Mouse (Mus musculus): ENCODE measurements around the gene Mrps27.

The Mrps27 gene

GRCm38 (mm10) chr13:99351596-99351995, 7.0 kb downstream of the Mrps27 start:
- no peak for DNase-seq (ENCODE audit: low spot score in 2 of 2)

GRCm38 (mm10) chr13:99352758-99353489, 8.3 kb downstream of the Mrps27 start:
- peak; percentile 92 to 94 for DNase-seq (ENCODE audit: low spot score in 2 of 2)

- no peak for DNase-seq (ENCODE audit: low spot score in 2 of 2)
Observed at GRCm38 (mm10) chr13:99353490-99353851, 8.9 kb downstream of the Mrps27 start.

- no peak for DNase-seq (ENCODE audit: low spot score in 2 of 2)
Observed at GRCm38 (mm10) chr13:99355072-99355471, 10.5 kb downstream of the Mrps27 start.

GRCm38 (mm10) chr13:99355861-99356260, 11.3 kb downstream of the Mrps27 start:
- no peak for DNase-seq (ENCODE audit: low spot score in 2 of 2)

GRCm38 (mm10) chr13:99356428-99357265, 12.1 kb downstream of the Mrps27 start:
- DNase-seq (ENCODE audit: low spot score in 2 of 2) = no peak

GRCm38 (mm10) chr13:99358921-99359320, 14.3 kb downstream of the Mrps27 start:
- DNase-seq (ENCODE audit: low spot score in 2 of 2) = no peak

GRCm38 (mm10) chr13:99363866-99364265, 19.3 kb downstream of the Mrps27 start:
- no peak for DNase-seq (ENCODE audit: low spot score in 2 of 2)

GRCm38 (mm10) chr13:99366422-99367175, 22.0 kb downstream of the Mrps27 start:
- no peak for DNase-seq (ENCODE audit: low spot score in 2 of 2)

GRCm38 (mm10) chr13:99367554-99368174, 23.1 kb downstream of the Mrps27 start:
- no peak for DNase-seq (ENCODE audit: low spot score in 2 of 2)

GRCm38 (mm10) chr13:99369103-99369502, 24.5 kb downstream of the Mrps27 start:
- no peak for DNase-seq (ENCODE audit: low spot score in 2 of 2)

GRCm38 (mm10) chr13:99371285-99371684, 26.7 kb downstream of the Mrps27 start:
- no peak for DNase-seq (ENCODE audit: low spot score in 2 of 2)

- DNase-seq (ENCODE audit: low spot score in 2 of 2) = no peak
Observed at GRCm38 (mm10) chr13:99373684-99374083, 29.1 kb downstream of the Mrps27 start.

GRCm38 (mm10) chr13:99374191-99374590, 29.6 kb downstream of the Mrps27 start:
- DNase-seq (ENCODE audit: low spot score in 2 of 2) = no peak

- DNase-seq (ENCODE audit: low spot score in 2 of 2) = peak in 1 of 2 experiments; percentile 21
Observed at GRCm38 (mm10) chr13:99375550-99375949, 31.0 kb downstream of the Mrps27 start.

GRCm38 (mm10) chr13:99377055-99377454, 32.5 kb downstream of the Mrps27 start:
- no peak for DNase-seq (ENCODE audit: low spot score in 2 of 2)

GRCm38 (mm10) chr13:99378223-99378622, 33.6 kb downstream of the Mrps27 start:
- DNase-seq (ENCODE audit: low spot score in 2 of 2) = no peak

GRCm38 (mm10) chr13:99382373-99382772, 37.8 kb downstream of the Mrps27 start:
- no peak for DNase-seq (ENCODE audit: low spot score in 2 of 2)

- no peak for DNase-seq (ENCODE audit: low spot score in 2 of 2)
Observed at GRCm38 (mm10) chr13:99384555-99385203, 40.1 kb downstream of the Mrps27 start.

- no peak for DNase-seq (ENCODE audit: low spot score in 2 of 2)
Observed at GRCm38 (mm10) chr13:99385911-99386310, 41.3 kb downstream of the Mrps27 start.

- DNase-seq (ENCODE audit: low spot score in 2 of 2) = no peak
Observed at GRCm38 (mm10) chr13:99386341-99386740, 41.8 kb downstream of the Mrps27 start.
